Mouse (Mus musculus): Measurements from ENCODE around the gene Cst3.

- TF ChIP-seq USF1 (IDR thresholded peaks at IDR 0.05; ENCODE audit: low read depth), result no peak
- TF ChIP-seq CTCF (IDR thresholded peaks at IDR 0.05; ENCODE audit: control insufficient read depth, insufficient read depth, insufficient read length), result no peak
- no peak for TF ChIP-seq MAX (IDR thresholded peaks at IDR 0.05)
Observed at GRCm38 (mm10) chr2:148879199-148879598, 3.7 kb upstream of the Cst3 start.
